ENCODE assay signal across 27 mouse cellular contexts in genomic region chr19:15173301-15173700, GRCm38 (mm10).
DNase-seq lines count a peak whose midpoint lies in the region; ATAC-seq and TF ChIP-seq lines count a peak whose summit lies in the region.
"Had no signal": no experiment of that assay in that cellular context is flagged by ENCODE, and none has a peak within 500 bp of the region (broad histone marks: within the 10 kb centered on the region; RNA-seq: fewer than 3 reads in every experiment).

No protein-coding gene starts in this region.

- ATAC-seq in midbrain, embryonic 16.5 days = 0 out of 2 replicates have a peak, but pooled peaks have one; percentile 45
- ATAC-seq: inflammation-experienced regulatory T-cells, adult 6 months; liver, embryonic 12.5 days; liver, postnatal 0 days had no signal

- no peaks in the 10 kb centered on the region for H3K27me3 ChIP-seq in midbrain, embryonic 16.5 days (ENCODE audit: control insufficient read depth, insufficient read depth, low read depth, low read length)
- H3K27me3 ChIP-seq in midbrain, embryonic 10.5 days (ENCODE audit: low read depth, poor library complexity, severe bottlenecking) = no peaks in the 10 kb centered on the region
- H3K27me3 ChIP-seq: CH12.LX; embryonic facial prominence, embryonic 12.5 days; heart, embryonic 13.5 days; hindbrain, embryonic 15.5 days; liver, embryonic 12.5 days; midbrain, embryonic 12.5 days; neural tube, embryonic 15.5 days had no signal

- H3K27ac ChIP-seq in layer of hippocampus, adult 2 months = peak overlapping the region; percentile 73
- no peak overlapping the region for H3K27ac ChIP-seq in midbrain, embryonic 16.5 days (ENCODE audit: low read length)
- no peak overlapping the region for H3K27ac ChIP-seq in midbrain, embryonic 10.5 days (replicated peaks)
- H3K27ac ChIP-seq: embryonic facial prominence, embryonic 12.5 days; heart, embryonic 13.5 days; hindbrain, embryonic 10.5 days; hindbrain, embryonic 15.5 days; liver, embryonic 12.5 days; midbrain, embryonic 12.5 days; neural tube, embryonic 15.5 days had no signal

- DNase-seq in cerebellum, postnatal 10 days = peak; percentile 8 to 16
- DNase-seq in cerebellum, adult 11-12 months = no peak
- DNase-seq in layer of hippocampus, adult 2 months (ENCODE audit: low spot score in 2 of 2) = peak in 1 of 2 experiments; percentile 19
- DNase-seq in layer of hippocampus, postnatal 25 days (ENCODE audit: extremely low spot score in 1 of 2, low spot score in 1 of 2) = no peak
- no peak for DNase-seq in midbrain, embryonic 10.5 days (ENCODE audit: low spot score)
- peak; percentile 18 to 34 for DNase-seq in layer of hippocampus, postnatal 14 days (ENCODE audit: low spot score in 2 of 2)
- DNase-seq in testis, postnatal 14 days (ENCODE audit: low spot score) = no peak
- DNase-seq: adrenal gland, postnatal 36 days; cerebellum, adult 9-10 months; embryo, embryonic 11 days; gastrocnemius, postnatal 10 days; heart, postnatal 10 days; kidney, adult 11 months; kidney, postnatal 14 days; liver, postnatal 0 days; lung, postnatal 36 days had no signal

- no peak overlapping the region for H3K4me2 ChIP-seq in midbrain, embryonic 16.5 days (ENCODE audit: low read length)
- H3K4me2 ChIP-seq: embryonic facial prominence, embryonic 12.5 days; heart, embryonic 13.5 days; hindbrain, embryonic 15.5 days; liver, embryonic 12.5 days; midbrain, embryonic 12.5 days; neural tube, embryonic 15.5 days had no signal

- TF ChIP-seq CTCF in layer of hippocampus, adult 2 months (conservative IDR thresholded peaks at IDR 0.05) = no peak

- H3K4me1 ChIP-seq in midbrain, embryonic 16.5 days (ENCODE audit: control insufficient read depth, insufficient read depth, low read length) = no peaks in the 10 kb centered on the region
- H3K4me1 ChIP-seq in midbrain, embryonic 10.5 days = no peaks in the 10 kb centered on the region
- H3K4me1 ChIP-seq: embryonic facial prominence, embryonic 12.5 days; heart, embryonic 13.5 days; hindbrain, embryonic 10.5 days; hindbrain, embryonic 15.5 days; liver, embryonic 12.5 days; midbrain, embryonic 12.5 days had no signal

- H3K9me3 ChIP-seq in midbrain, embryonic 16.5 days (replicated peaks; ENCODE audit: control insufficient read depth, low read length, poor library complexity, severe bottlenecking) = 0 out of 2 replicates have a peak, but pooled peaks cover 5% of the 10 kb centered on the region
- H3K9me3 ChIP-seq in midbrain, embryonic 10.5 days (replicated peaks) = no peaks in the 10 kb centered on the region
- H3K9me3 ChIP-seq: hindbrain, embryonic 10.5 days; hindbrain, embryonic 15.5 days; liver, embryonic 12.5 days; midbrain, embryonic 12.5 days; neural tube, embryonic 15.5 days had no signal

- WGBS in midbrain, embryonic 16.5 days = 37% methylated on average over 5 of the region's 5 CpGs
- WGBS in midbrain, embryonic 10.5 days = 47% methylated on average over 5 of the region's 5 CpGs

- H3K36me3 ChIP-seq in midbrain, embryonic 16.5 days (ENCODE audit: control insufficient read depth, insufficient read depth, low read length) = no peaks in the 10 kb centered on the region
- no peaks in the 10 kb centered on the region for H3K36me3 ChIP-seq in midbrain, embryonic 10.5 days
- H3K36me3 ChIP-seq: embryonic facial prominence, embryonic 12.5 days; heart, embryonic 13.5 days; hindbrain, embryonic 10.5 days; hindbrain, embryonic 15.5 days; liver, embryonic 12.5 days; midbrain, embryonic 12.5 days; neural tube, embryonic 15.5 days had no signal

- H3K4me3 ChIP-seq in layer of hippocampus, adult 2 months = no peak overlapping the region
- no peak overlapping the region for H3K4me3 ChIP-seq in midbrain, embryonic 16.5 days (ENCODE audit: low read depth, low read length)
- no peak overlapping the region for H3K4me3 ChIP-seq in midbrain, embryonic 10.5 days
- H3K4me3 ChIP-seq: embryonic facial prominence, embryonic 12.5 days; heart, embryonic 13.5 days; hindbrain, embryonic 10.5 days; hindbrain, embryonic 15.5 days; left cerebral cortex, adult 2 months; liver, embryonic 12.5 days; midbrain, embryonic 12.5 days; neural tube, embryonic 15.5 days had no signal

- H3K9ac ChIP-seq in midbrain, embryonic 16.5 days (ENCODE audit: low read depth, low read length) = no peak overlapping the region
- H3K9ac ChIP-seq: embryonic facial prominence, embryonic 12.5 days; heart, embryonic 13.5 days; hindbrain, embryonic 15.5 days; liver, embryonic 12.5 days; liver, postnatal 0 days; midbrain, embryonic 12.5 days; neural tube, embryonic 15.5 days had no signal

Comparison
In these comparisons a context has a peak if more than half of its experiments do, and no peak if none do; other contexts are left out.
1. DNase-seq: peak in cerebellum, postnatal 10 days (2 of 2) and layer of hippocampus, postnatal 14 days (2 of 2); none in cerebellum, adult 11-12 months (single experiment), layer of hippocampus, postnatal 25 days (0 of 2), midbrain, embryonic 10.5 days (single experiment) and testis, postnatal 14 days (single experiment).